Mouse (Mus musculus) lung, embryonic 15.5 days (tissue): ENCODE results near the gene Zc3h18. TPM values are rescaled to one million over a fixed set of nuclear protein-coding genes. Genes with fewer than 3 reads are reported as not detected.

Experiments used
- ATAC-seq: fragments of 200-750 bp; cut with Nextera tagmentation; 2 replicates; pipeline ENCODE4 v1.8.0; 2017; ENCODE audit warnings: moderate number of reproducible peaks, borderline replicate concordance; ENCODE audit not compliant: low FRiP score, low TSS enrichment; ENCODE audit errors: extremely low read depth
- H3K27ac ChIP-seq: fragments of 300-500 bp; sonication (generic); 2 replicates; pipeline ENCODE4 v1.5.1; 2015; ENCODE audit warnings: moderate library complexity, mild to moderate bottlenecking, inconsistent platforms
- H3K27me3 ChIP-seq: fragments of 300-500 bp; sonication (generic); 2 replicates; pipeline ENCODE4 v1.6.1; 2015; ENCODE audit warnings: inconsistent platforms
- H3K36me3 ChIP-seq: fragments of 300-500 bp; sonication (generic); 2 replicates; pipeline ENCODE4 v1.6.1; 2015; ENCODE audit warnings: inconsistent platforms
- H3K4me1 ChIP-seq: fragments of 300-500 bp; sonication (generic); 2 replicates; pipeline ENCODE4 v1.6.1; 2015; ENCODE audit warnings: inconsistent platforms
- H3K4me2 ChIP-seq: fragments of 300-500 bp; sonication (generic); 2 replicates; pipeline ENCODE4 v1.6.1; 2015; ENCODE audit warnings: inconsistent platforms, mild to moderate bottlenecking, moderate library complexity
- H3K4me3 ChIP-seq: fragments of 300-500 bp; sonication (generic); 2 replicates; pipeline ENCODE4 v1.5.1; 2015; ENCODE audit warnings: mild to moderate bottlenecking, inconsistent platforms
- H3K9ac ChIP-seq: fragments of 300-500 bp; sonication (generic); 2 replicates; pipeline ENCODE4 v1.6.1; 2015; ENCODE audit warnings: inconsistent platforms
- H3K9me3 ChIP-seq: fragments of 300-500 bp; sonication (generic); 2 replicates; pipeline ENCODE4 v1.6.1; 2016; ENCODE audit warnings: inconsistent platforms
- WGBS: fragments of 180-500 bp; shearing (Covaris S2); methylation state at CpG from one replicate; pipeline ENCODE4 v1.1.7; 2015; 5-methylcytosine and 5-hydroxymethylcytosine counted together
- polyA plus RNA-seq: library from polyadenylated mRNA; unstranded; fragments of >200 nt; fragmentation: Nextera tagmentation; extraction: Ambion mirVana; gene quantifications from 2 replicates; pipeline ENCODE4 v1.2.1, GENCODE M21; 2015

Zc3h18 gene
- polyA plus RNA-seq, 1 experiment from 2014 or later, result 55.1 TPM

- WGBS, result 24% methylated on average over 18 of the region's 18 CpGs
- ATAC-seq, result peak; percentile 23; the same call in 1 of the 2 replicates
- Histone ChIP-seq H3K4me1 (peaks cover 24% of the 10 kb centered on the region), H3K9ac (peak overlapping the region; percentile 77), H3K4me3 (peak overlapping the region; percentile 69), H3K9me3 (no peaks in the 10 kb centered on the region), H3K4me2 (peak overlapping the region; percentile 96), H3K36me3 (peaks cover 17% of the 10 kb centered on the region; the same call in 1 of the 2 replicates), H3K27ac (peak overlapping the region; percentile 75), H3K27me3 (no peaks in the 10 kb centered on the region)
Observed at GRCm38 (mm10) chr8:122431694-122432442, 55.5 kb downstream of the Zc3h18 start.

GRCm38 (mm10) chr8:122432443-122433268, 56.2 kb downstream of the Zc3h18 start, which contains the start of gene Cyba:
Cyba (minus strand) TSS chr8:122432930.
- no peaks in the 10 kb centered on the region for H3K27me3 ChIP-seq
- H3K4me3 ChIP-seq, result peak within 1 kb of the TSS; percentile 69
- WGBS, result 2% methylated on average over 37 of the region's 45 CpGs
- H3K36me3 ChIP-seq, result peaks cover 20% of the 10 kb centered on the region; the same call in 1 of the 2 replicates
- H3K4me1 ChIP-seq, result peaks cover 24% of the 10 kb centered on the region
- H3K27ac ChIP-seq, result peak within 1 kb of the TSS; percentile 75
- H3K4me2 ChIP-seq, result peak within 1 kb of the TSS; percentile 96
- H3K9me3 ChIP-seq, result no peaks in the 10 kb centered on the region
- peak within 1 kb of the TSS; percentile 77 for H3K9ac ChIP-seq
- ATAC-seq, result peak; percentile 90

GRCm38 (mm10) chr8:122433269-122433905, 57.0 kb downstream of the Zc3h18 start:
- peak; percentile 33; the same call in 1 of the 2 replicates for ATAC-seq
- WGBS, result 55% methylated on average over 11 of the region's 11 CpGs
- H3K9me3 ChIP-seq, result no peaks in the 10 kb centered on the region
- H3K27me3 ChIP-seq, result no peaks in the 10 kb centered on the region
- H3K27ac ChIP-seq, result peak overlapping the region; percentile 75
- peaks cover 28% of the 10 kb centered on the region for H3K4me1 ChIP-seq
- H3K4me3 ChIP-seq, result peak overlapping the region; percentile 69
- H3K36me3 ChIP-seq, result peaks cover 20% of the 10 kb centered on the region; the same call in 1 of the 2 replicates
- H3K4me2 ChIP-seq, result peak overlapping the region; percentile 96
- 0 out of 2 replicates have a peak overlapping the region, but pooled peaks have one; percentile 77 for H3K9ac ChIP-seq

GRCm38 (mm10) chr8:122435375-122435774, 59.0 kb downstream of the Zc3h18 start:
- Histone ChIP-seq H3K9me3 (no peaks in the 10 kb centered on the region), H3K4me3 (no peak overlapping the region), H3K36me3 (peaks cover 20% of the 10 kb centered on the region; the same call in 1 of the 2 replicates), H3K4me1 (peaks cover 31% of the 10 kb centered on the region), H3K27me3 (no peaks in the 10 kb centered on the region), H3K9ac (no peak overlapping the region), H3K4me2 (no peak overlapping the region), H3K27ac (no peak overlapping the region)
- ATAC-seq, result no peak
- WGBS, result 89% methylated on average over 6 of the region's 6 CpGs

GRCm38 (mm10) chr8:122436146-122436545, 59.7 kb downstream of the Zc3h18 start:
- no peaks in the 10 kb centered on the region for H3K9me3 ChIP-seq
- H3K4me1 ChIP-seq, result peaks cover 30% of the 10 kb centered on the region
- 89% methylated on average over 9 of the region's 9 CpGs for WGBS
- H3K4me2 ChIP-seq, result no peak overlapping the region
- no peak overlapping the region for H3K4me3 ChIP-seq
- no peaks in the 10 kb centered on the region for H3K27me3 ChIP-seq
- ATAC-seq, result no peak
- H3K9ac ChIP-seq, result no peak overlapping the region
- H3K36me3 ChIP-seq, result peaks cover 20% of the 10 kb centered on the region; the same call in 1 of the 2 replicates
- H3K27ac ChIP-seq, result no peak overlapping the region

- 79% methylated on average over 20 of the region's 20 CpGs for whole genome bisulfite sequencing
Observed at GRCm38 (mm10) chr8:122436586-122437125, 60.2 kb downstream of the Zc3h18 start.

GRCm38 (mm10) chr8:122437708-122438331, 61.4 kb downstream of the Zc3h18 start:
- 77% methylated on average over 13 of the region's 13 CpGs for WGBS
- no peaks in the 10 kb centered on the region for H3K9me3 ChIP-seq
- peaks cover 20% of the 10 kb centered on the region; the same call in 1 of the 2 replicates for H3K36me3 ChIP-seq
- no peaks in the 10 kb centered on the region for H3K27me3 ChIP-seq
- no peak for ATAC-seq
- H3K4me3 ChIP-seq, result no peak overlapping the region
- H3K9ac ChIP-seq, result no peak overlapping the region
- H3K27ac ChIP-seq, result no peak overlapping the region
- peak overlapping the region; percentile 26; the same call in 1 of the 2 replicates for H3K4me2 ChIP-seq
- peaks cover 22% of the 10 kb centered on the region for H3K4me1 ChIP-seq

More at GRCm38 (mm10) chr8:122436586-122437125, 60.2 kb downstream of the Zc3h18 start:
- H3K4me1 ChIP-seq, result peaks cover 25% of the 10 kb centered on the region
- H3K9me3 ChIP-seq, result no peaks in the 10 kb centered on the region
- no peak overlapping the region for H3K9ac ChIP-seq
- no peak overlapping the region for H3K27ac ChIP-seq
- no peak overlapping the region for H3K4me2 ChIP-seq
- H3K4me3 ChIP-seq, result no peak overlapping the region
- no peaks in the 10 kb centered on the region for H3K27me3 ChIP-seq
- H3K36me3 ChIP-seq, result peaks cover 20% of the 10 kb centered on the region; the same call in 1 of the 2 replicates
- ATAC-seq, result no peak

GRCm38 (mm10) chr8:122439336-122439735, 62.9 kb downstream of the Zc3h18 start:
- Histone ChIP-seq H3K4me2 (no peak overlapping the region), H3K36me3 (peaks cover 18% of the 10 kb centered on the region; the same call in 1 of the 2 replicates), H3K4me1 (peaks cover 15% of the 10 kb centered on the region)

GRCm38 (mm10) chr8:122441326-122441725, 64.9 kb downstream of the Zc3h18 start:
- Histone ChIP-seq H3K4me1 (peaks cover 33% of the 10 kb centered on the region), H3K27me3 (no peaks in the 10 kb centered on the region), H3K4me3 (no peak overlapping the region), H3K4me2 (no peak overlapping the region), H3K27ac (no peak overlapping the region), H3K36me3 (peaks cover 8% of the 10 kb centered on the region; the same call in 1 of the 2 replicates), H3K9ac (no peak overlapping the region), H3K9me3 (no peaks in the 10 kb centered on the region)
- no peak for ATAC-seq
- whole genome bisulfite sequencing, result 95% methylated on average over 1 of the region's 1 CpGs

More at GRCm38 (mm10) chr8:122439336-122439735, 62.9 kb downstream of the Zc3h18 start:
- ATAC-seq, result no peak
- Histone ChIP-seq H3K4me3 (no peak overlapping the region), H3K9ac (no peak overlapping the region), H3K9me3 (no peaks in the 10 kb centered on the region), H3K27me3 (no peaks in the 10 kb centered on the region), H3K27ac (no peak overlapping the region)
- 93% methylated on average over 16 of the region's 16 CpGs for WGBS

- ATAC-seq, result no peak
- no peak overlapping the region for H3K27ac ChIP-seq
- WGBS, result 17% methylated on average over 7 of the region's 7 CpGs
Observed at GRCm38 (mm10) chr8:122442356-122442755, 65.9 kb downstream of the Zc3h18 start.

More at GRCm38 (mm10) chr8:122442356-122442755, 65.9 kb downstream of the Zc3h18 start:
- Histone ChIP-seq H3K36me3 (no peaks in the 10 kb centered on the region), H3K4me1 (peaks cover 33% of the 10 kb centered on the region), H3K4me3 (peak overlapping the region; percentile 63), H3K9ac (peak overlapping the region; percentile 53), H3K9me3 (no peaks in the 10 kb centered on the region), H3K4me2 (peak overlapping the region; percentile 94), H3K27me3 (no peaks in the 10 kb centered on the region)
